Mouse (Mus musculus) forebrain, embryonic 13.5 days (tissue): ENCODE data around the gene Gm10945. TPM values are rescaled to one million over a fixed set of nuclear protein-coding genes. Genes with fewer than 3 reads are reported as not detected.

ENCODE experiments used
- ATAC-seq: fragments of 200-750 bp; cut with Nextera tagmentation; 2 replicates; pipeline ENCODE4 v1.8.0; 2017
- H3K27ac ChIP-seq: fragments of 300-500 bp; sonication (generic); 2 replicates; pipeline ENCODE4 v1.5.1; 2015; ENCODE audit warnings: inconsistent platforms, mild to moderate bottlenecking, moderate library complexity
- H3K27me3 ChIP-seq: fragments of 300-500 bp; sonication (generic); 2 replicates; pipeline ENCODE4 v1.6.1; 2015; ENCODE audit warnings: mild to moderate bottlenecking, inconsistent platforms
- H3K36me3 ChIP-seq: fragments of 300-500 bp; sonication (generic); 2 replicates; pipeline ENCODE4 v1.6.1; 2015; ENCODE audit warnings: mild to moderate bottlenecking, inconsistent platforms; ENCODE audit not compliant: poor library complexity, severe bottlenecking
- H3K4me1 ChIP-seq: fragments of 300-500 bp; sonication (generic); 2 replicates; pipeline ENCODE4 v1.6.1; 2015; ENCODE audit warnings: inconsistent platforms
- H3K4me2 ChIP-seq: fragments of 300-500 bp; sonication (generic); 2 replicates; pipeline ENCODE4 v1.6.1; 2015; ENCODE audit warnings: inconsistent platforms, mild to moderate bottlenecking, moderate library complexity
- H3K4me3 ChIP-seq: fragments of 300-500 bp; sonication (generic); 2 replicates; pipeline ENCODE4 v1.5.1; 2015; ENCODE audit warnings: mild to moderate bottlenecking, inconsistent platforms
- H3K9ac ChIP-seq: fragments of 300-500 bp; sonication (generic); 2 replicates; pipeline ENCODE4 v1.6.1; 2015; ENCODE audit warnings: mild to moderate bottlenecking, inconsistent platforms
- H3K9me3 ChIP-seq: fragments of 300-500 bp; sonication (generic); replicated peaks from 2 replicates; pipeline ENCODE4 v1.6.1; 2016; ENCODE audit warnings: inconsistent platforms
- WGBS: fragments of 180-500 bp; shearing (Covaris S2); methylation state at CpG from one replicate; pipeline ENCODE4 v1.1.7; 2015; 5-methylcytosine and 5-hydroxymethylcytosine counted together
- polyA plus RNA-seq: library from polyadenylated mRNA; unstranded; fragments of >200 nt; fragmentation: Nextera tagmentation; extraction: Ambion mirVana; gene quantifications from 2 replicates; pipeline ENCODE4 v1.2.1, GENCODE M21; 2015

The Gm10945 gene
- polyA plus RNA-seq, result not detected in 2 replicates

- no peaks in the 10 kb centered on the region for H3K27me3 ChIP-seq
- H3K36me3 ChIP-seq, result no peaks in the 10 kb centered on the region
- no peak within 1 kb of the TSS for H3K4me3 ChIP-seq
- H3K9me3 ChIP-seq, result no peaks in the 10 kb centered on the region
- no peaks in the 10 kb centered on the region for H3K4me1 ChIP-seq
- no peak within 1 kb of the TSS for H3K27ac ChIP-seq
- WGBS, result 93% methylated on average over 2 of the region's 2 CpGs
- no peak within 1 kb of the TSS for H3K9ac ChIP-seq
- no peak for ATAC-seq
- no peak within 1 kb of the TSS for H3K4me2 ChIP-seq
These were observed at the start of gene Gm10945 for GRCm38 (mm10) chr10:6761287-6761811. Gene Gm10945, minus strand, starts transcription at chr10:6761761.

GRCm38 (mm10) chr10:6790226-6790625 lies 28.7 kb upstream of the Gm10945 start:
- Histone ChIP-seq H3K9me3 (no peaks in the 10 kb centered on the region), H3K4me3 (no peak overlapping the region), H3K27me3 (peaks cover 7% of the 10 kb centered on the region), H3K9ac (no peak overlapping the region), H3K4me1 (no peaks in the 10 kb centered on the region), H3K36me3 (no peaks in the 10 kb centered on the region), H3K4me2 (no peak overlapping the region), H3K27ac (no peak overlapping the region)
- no peak for ATAC-seq

DNA sequence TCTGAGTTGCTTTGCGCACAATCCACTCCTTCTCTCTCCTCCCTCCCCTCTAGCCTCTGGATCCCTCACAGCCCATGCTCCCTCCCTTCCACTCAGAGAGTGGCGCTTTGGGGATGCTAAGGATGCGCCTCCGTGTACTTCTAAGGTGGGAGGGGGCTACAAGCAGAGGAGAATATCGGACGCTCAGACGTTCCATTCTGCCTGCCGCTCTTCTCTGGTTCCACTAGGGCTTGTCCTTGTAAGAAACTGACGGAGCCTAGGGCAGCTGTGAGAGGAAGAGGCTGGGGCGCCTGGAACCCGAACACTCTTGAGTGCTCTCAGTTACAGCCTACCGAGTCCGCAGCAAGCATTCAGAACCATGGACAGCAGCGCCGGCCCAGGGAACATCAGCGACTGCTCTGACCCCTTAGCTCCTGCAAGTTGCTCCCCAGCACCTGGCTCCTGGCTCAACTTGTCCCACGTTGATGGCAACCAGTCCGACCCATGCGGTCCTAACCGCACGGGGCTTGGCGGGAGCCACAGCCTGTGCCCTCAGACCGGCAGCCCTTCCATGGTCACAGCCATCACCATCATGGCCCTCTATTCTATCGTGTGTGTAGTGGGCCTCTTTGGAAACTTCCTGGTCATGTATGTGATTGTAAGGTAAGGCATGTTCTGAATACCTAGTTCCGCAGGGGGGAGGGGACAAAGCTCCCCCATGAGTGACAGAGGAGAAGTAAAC lies 27.1 kb upstream of the Gm10945 start:
- Histone ChIP-seq H3K9me3 (no peaks in the 10 kb centered on the region), H3K4me2 (peak overlapping the region; percentile 54), H3K9ac (peak overlapping the region; percentile 34; the same call in 1 of the 2 replicates), H3K4me1 (no peaks in the 10 kb centered on the region), H3K27ac (no peak overlapping the region), H3K36me3 (no peaks in the 10 kb centered on the region), H3K27me3 (peaks cover 7% of the 10 kb centered on the region), H3K4me3 (peak overlapping the region; percentile 27)
- ATAC-seq, result peak; percentile 85
- WGBS, result 5% methylated on average over 25 of the region's 25 CpGs

DNA sequence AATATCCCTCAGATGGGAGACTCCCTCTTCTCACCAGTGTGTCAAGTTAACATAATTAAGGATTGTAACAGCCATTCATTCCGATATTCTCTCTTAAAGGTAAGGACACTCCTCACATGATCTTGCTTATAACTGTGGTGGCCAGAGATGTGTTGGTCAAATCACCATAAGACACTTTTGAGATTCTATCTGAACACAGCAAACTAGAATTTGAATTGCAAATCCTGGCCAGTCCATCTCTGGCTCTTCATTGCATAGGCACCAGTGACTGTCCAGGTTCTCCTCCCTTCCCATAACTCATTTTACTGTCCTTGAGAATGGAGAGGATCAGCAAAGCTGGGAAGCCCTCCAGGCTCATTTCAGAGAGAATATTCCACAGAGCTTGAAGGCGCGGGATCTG lies 3.4 kb downstream of the Gm10945 start, which contains the start of gene Oprm1:
Oprm1 (plus strand) TSS at position 301 of the 400 bp plus-strand sequence.
- no peak within 1 kb of the TSS for H3K4me2 ChIP-seq
- H3K36me3 ChIP-seq, result no peaks in the 10 kb centered on the region

DNA sequence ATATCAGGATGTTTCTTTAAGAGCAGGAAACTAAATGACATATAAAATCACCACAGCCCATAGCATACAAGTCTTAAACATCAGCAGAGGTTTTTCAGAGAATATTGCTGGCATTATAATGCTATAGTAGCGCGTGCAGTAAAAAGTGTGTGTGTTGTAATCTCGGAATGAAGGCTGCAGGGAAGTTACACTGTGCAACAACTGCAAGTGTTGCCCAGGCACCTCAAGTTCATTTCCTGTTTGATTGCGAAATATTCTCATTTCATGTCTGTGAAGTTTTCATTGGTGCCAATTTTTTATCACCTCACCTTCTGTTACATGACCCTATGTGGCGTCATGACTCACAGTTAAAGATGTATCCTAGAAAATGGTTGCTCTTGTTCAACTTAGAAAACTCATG lies 8.2 kb downstream of the Gm10945 start:
- Histone ChIP-seq H3K27ac (no peak overlapping the region), H3K4me3 (no peak overlapping the region), H3K9me3 (no peaks in the 10 kb centered on the region), H3K4me1 (no peaks in the 10 kb centered on the region), H3K36me3 (no peaks in the 10 kb centered on the region), H3K27me3 (no peaks in the 10 kb centered on the region), H3K4me2 (no peak overlapping the region), H3K9ac (no peak overlapping the region)
- 95% methylated on average over 5 of the region's 5 CpGs for WGBS
- ATAC-seq, result no peak

More for the DNA sequence above, 3.4 kb downstream of the Gm10945 start, which contains the start of gene Oprm1:
- Histone ChIP-seq H3K27ac (no peak within 1 kb of the TSS), H3K9ac (no peak within 1 kb of the TSS), H3K27me3 (no peaks in the 10 kb centered on the region), H3K4me3 (no peak within 1 kb of the TSS), H3K4me1 (no peaks in the 10 kb centered on the region), H3K9me3 (no peaks in the 10 kb centered on the region)
- ATAC-seq, result no peak
- 93% methylated on average over 3 of the region's 3 CpGs for whole genome bisulfite sequencing

GRCm38 (mm10) chr10:6728469-6728868 lies 33.1 kb downstream of the Gm10945 start:
- H3K4me3 ChIP-seq, result no peak overlapping the region
- H3K4me2 ChIP-seq, result no peak overlapping the region
- 91% methylated on average over 3 of the region's 3 CpGs for WGBS
- H3K27ac ChIP-seq, result no peak overlapping the region
- no peaks in the 10 kb centered on the region for H3K4me1 ChIP-seq
- no peaks in the 10 kb centered on the region for H3K9me3 ChIP-seq
- H3K27me3 ChIP-seq, result no peaks in the 10 kb centered on the region
- no peak for ATAC-seq
- no peak overlapping the region for H3K9ac ChIP-seq
- no peaks in the 10 kb centered on the region for H3K36me3 ChIP-seq

- no peaks in the 10 kb centered on the region for H3K9me3 ChIP-seq
- H3K27ac ChIP-seq, result no peak overlapping the region
- WGBS, result 68% methylated on average over 1 of the region's 1 CpGs
- no peaks in the 10 kb centered on the region for H3K4me1 ChIP-seq
- no peak for ATAC-seq
- no peaks in the 10 kb centered on the region for H3K36me3 ChIP-seq
- no peaks in the 10 kb centered on the region for H3K27me3 ChIP-seq
- H3K9ac ChIP-seq, result no peak overlapping the region
- H3K4me3 ChIP-seq, result no peak overlapping the region
- no peak overlapping the region for H3K4me2 ChIP-seq
These were observed 37.8 kb downstream of the Gm10945 start for GRCm38 (mm10) chr10:6723765-6724164.

DNA sequence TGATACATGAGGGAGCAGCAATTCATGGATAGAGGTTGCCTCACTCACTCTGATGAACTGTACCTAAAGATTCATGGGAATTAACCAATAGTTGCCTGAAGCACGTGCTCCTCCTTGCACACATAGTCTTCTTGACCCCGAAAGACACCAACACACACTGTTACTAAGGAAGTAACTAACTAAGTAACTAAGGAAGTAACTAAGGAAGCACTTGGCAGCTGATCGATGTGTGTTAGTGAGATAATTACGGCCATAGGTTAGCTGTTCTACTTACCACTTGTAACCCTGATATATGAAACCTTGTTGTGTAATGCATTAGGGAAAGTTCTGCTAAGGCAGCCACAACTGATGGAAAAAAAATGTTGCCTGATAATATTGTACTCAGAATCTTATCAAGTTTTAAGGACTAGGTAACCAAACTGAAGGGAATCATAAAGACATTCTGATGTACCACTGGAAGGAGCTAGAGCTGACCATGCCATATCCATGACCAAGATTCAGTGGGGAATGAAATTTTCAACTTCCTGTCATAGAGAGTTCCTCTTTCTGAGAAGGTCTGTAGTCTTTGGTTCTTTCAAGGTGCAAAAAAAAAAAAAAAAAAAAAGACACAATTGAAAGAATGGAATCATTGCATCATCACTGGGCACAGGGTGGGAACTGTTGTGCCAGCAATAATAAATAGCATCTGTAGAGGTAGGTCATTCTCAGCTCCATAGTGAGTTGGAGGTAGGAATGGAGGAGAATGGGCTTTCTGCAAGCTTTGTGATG lies 44.2 kb downstream of the Gm10945 start:
- no peaks in the 10 kb centered on the region for H3K27me3 ChIP-seq
- ATAC-seq, result no peak
- H3K4me3 ChIP-seq, result no peak overlapping the region
- H3K9me3 ChIP-seq, result no peaks in the 10 kb centered on the region
- H3K4me2 ChIP-seq, result no peak overlapping the region
- no peak overlapping the region for H3K27ac ChIP-seq
- WGBS, result 86% methylated on average over 4 of the region's 4 CpGs
- H3K4me1 ChIP-seq, result no peaks in the 10 kb centered on the region
- no peak overlapping the region for H3K9ac ChIP-seq
- no peaks in the 10 kb centered on the region for H3K36me3 ChIP-seq

- H3K9ac ChIP-seq, result no peak overlapping the region
- 88% methylated on average over 1 of the region's 1 CpGs for WGBS
These were observed 56.2 kb downstream of the Gm10945 start for GRCm38 (mm10) chr10:6705226-6705885.

DNA sequence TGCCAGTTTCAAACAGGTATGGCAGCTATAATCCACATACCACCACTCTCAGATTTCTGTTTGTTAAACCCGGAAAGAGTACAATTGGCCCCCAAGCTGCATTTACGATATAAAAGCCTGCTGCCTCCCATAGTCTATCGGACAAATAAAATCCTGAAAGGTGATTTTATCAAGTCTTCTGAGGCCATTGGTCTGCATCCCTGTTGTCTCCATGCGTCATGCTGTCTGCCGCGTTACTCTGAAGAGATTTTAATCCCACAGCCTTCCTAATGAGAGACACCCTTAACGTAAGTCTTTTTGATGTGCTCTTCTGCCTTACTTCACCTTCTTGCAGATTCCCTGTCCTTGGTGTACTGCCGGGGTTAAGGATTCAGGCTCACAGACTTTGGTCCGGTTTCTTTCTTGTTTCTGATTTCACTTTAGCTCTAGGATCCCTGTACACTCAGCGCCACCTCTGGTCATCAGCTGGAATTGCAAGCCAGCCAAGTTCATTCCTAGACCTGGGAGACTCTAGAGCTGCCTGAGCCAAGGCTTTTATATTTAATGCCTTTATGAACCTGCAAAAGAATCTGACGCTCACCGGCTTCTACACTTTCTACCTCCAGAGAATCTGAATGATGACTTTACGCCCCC lies 67.2 kb downstream of the Gm10945 start:
- peak; percentile 75; the same call in 1 of the 2 replicates for ATAC-seq
- Histone ChIP-seq H3K27me3 (no peaks in the 10 kb centered on the region), H3K4me1 (no peaks in the 10 kb centered on the region), H3K27ac (no peak overlapping the region), H3K36me3 (no peaks in the 10 kb centered on the region), H3K4me3 (no peak overlapping the region), H3K4me2 (peak overlapping the region; percentile 32; the same call in 1 of the 2 replicates), H3K9ac (no peak overlapping the region), H3K9me3 (no peaks in the 10 kb centered on the region)
- WGBS, result 56% methylated on average over 13 of the region's 13 CpGs

More at GRCm38 (mm10) chr10:6705226-6705885, 56.2 kb downstream of the Gm10945 start:
- no peak overlapping the region for H3K4me2 ChIP-seq
- no peaks in the 10 kb centered on the region for H3K27me3 ChIP-seq
- no peaks in the 10 kb centered on the region for H3K4me1 ChIP-seq
- H3K4me3 ChIP-seq, result no peak overlapping the region
- no peaks in the 10 kb centered on the region for H3K36me3 ChIP-seq
- H3K27ac ChIP-seq, result no peak overlapping the region
- H3K9me3 ChIP-seq, result no peaks in the 10 kb centered on the region
- 0 out of 2 replicates have a peak, but pooled peaks have one; percentile 38 for ATAC-seq
